ENCODE assay signal across 8 mouse cellular contexts in genomic region chr12:75772424-75773034, GRCm38 (mm10). TPM values are rescaled to one million over a fixed set of nuclear protein-coding genes. Genes with fewer than 3 reads are reported as not detected.
DNase-seq lines count a peak whose midpoint lies in the region; ATAC-seq and TF ChIP-seq lines count a peak whose summit lies in the region.

No protein-coding gene starts in this region.

- H3K27me3 ChIP-seq in forebrain, postnatal 0 days (ENCODE audit: insufficient read depth, low read length): no peaks in the 10 kb centered on the region
- no peaks in the 10 kb centered on the region for H3K27me3 ChIP-seq in forebrain, embryonic 16.5 days (replicated peaks; ENCODE audit: control insufficient read depth, insufficient read depth, low read length)
- no peaks in the 10 kb centered on the region for H3K27me3 ChIP-seq in spleen, adult 2 months (ENCODE audit: control insufficient read depth, insufficient read depth, low read length)

- no peak overlapping the region for H3K27ac ChIP-seq in forebrain, postnatal 0 days (ENCODE audit: low read depth, low read length)
- no peak overlapping the region for H3K27ac ChIP-seq in forebrain, embryonic 16.5 days (ENCODE audit: low read length)
- no peak overlapping the region for H3K27ac ChIP-seq in spleen, adult 2 months (ENCODE audit: insufficient read depth, low read length)

- no peaks in the 10 kb centered on the region for H3K9me3 ChIP-seq in forebrain, postnatal 0 days (ENCODE audit: low read length)
- H3K9me3 ChIP-seq in forebrain, embryonic 16.5 days (ENCODE audit: control insufficient read depth, low read length): no peaks in the 10 kb centered on the region

- peak; percentile 24 for DNase-seq in forebrain, postnatal 0 days
- peak; percentile 81 for DNase-seq in CD4-positive, CD25-positive, alpha-beta regulatory T cell, adult 2 months (ENCODE audit: low read depth, low spot score)
- peak; percentile 21 to 50 for DNase-seq in adrenal gland, postnatal 4 days (ENCODE audit: low spot score in 2 of 2)
- DNase-seq in fibroblast of lung, adult 2 months (ENCODE audit: low read depth): peak; percentile 20
- peak; percentile 83 for DNase-seq in kidney, postnatal 10 days
- peak; percentile 60 for DNase-seq in lung, postnatal 25 days (ENCODE audit: low spot score)
- DNase-seq in spleen, adult 2 months (ENCODE audit: low read depth in 1 of 2, low spot score in 2 of 2): peak; percentile 25 to 63

- WGBS in forebrain, postnatal 0 days: 27% methylated on average over 3 of the region's 3 CpGs
- WGBS in forebrain, embryonic 16.5 days: 26% methylated on average over 3 of the region's 3 CpGs
- WGBS in spleen, adult 2 months: 20% methylated on average over 3 of the region's 3 CpGs

- no peak overlapping the region for H3K4me3 ChIP-seq in forebrain, postnatal 0 days (ENCODE audit: low read depth, low read length)
- no peak overlapping the region for H3K4me3 ChIP-seq in forebrain, embryonic 16.5 days (replicated peaks; ENCODE audit: low read length)
- no peak overlapping the region for H3K4me3 ChIP-seq in spleen, adult 2 months (ENCODE audit: extremely low read depth, insufficient read depth, insufficient read length)

- H3K4me2 ChIP-seq in forebrain, postnatal 0 days (ENCODE audit: low read depth): no peak overlapping the region
- H3K4me2 ChIP-seq in forebrain, embryonic 16.5 days (ENCODE audit: low read length): no peak overlapping the region

- H3K4me1 ChIP-seq in forebrain, postnatal 0 days (ENCODE audit: insufficient read depth): no peaks in the 10 kb centered on the region
- no peaks in the 10 kb centered on the region for H3K4me1 ChIP-seq in forebrain, embryonic 16.5 days (replicated peaks; ENCODE audit: control insufficient read depth, insufficient read depth, low read length)
- H3K4me1 ChIP-seq in spleen, adult 2 months (ENCODE audit: control insufficient read depth, insufficient read depth, insufficient read length): no peaks in the 10 kb centered on the region

- TF ChIP-seq CTCF in forebrain, postnatal 0 days (IDR thresholded peaks at IDR 0.05; ENCODE audit: low read depth): peak; percentile 62
- peak; percentile 66; the same call in 1 of the 2 replicates for TF ChIP-seq CTCF in spleen, adult 2 months (IDR thresholded peaks at IDR 0.05; ENCODE audit: extremely low read depth, insufficient read depth, insufficient read length, insufficient replicate concordance)

- ATAC-seq in forebrain, postnatal 0 days: no peak
- ATAC-seq in forebrain, embryonic 16.5 days: no peak

- H3K9ac ChIP-seq in forebrain, postnatal 0 days: no peak overlapping the region
- no peak overlapping the region for H3K9ac ChIP-seq in forebrain, embryonic 16.5 days (replicated peaks; ENCODE audit: low read depth, low read length)

- H3K36me3 ChIP-seq in forebrain, postnatal 0 days (ENCODE audit: insufficient read depth): no peaks in the 10 kb centered on the region
- no peaks in the 10 kb centered on the region for H3K36me3 ChIP-seq in forebrain, embryonic 16.5 days (ENCODE audit: control insufficient read depth, insufficient read depth)
- H3K36me3 ChIP-seq in spleen, adult 2 months (ENCODE audit: control insufficient read depth, insufficient read depth, low read length): no peaks in the 10 kb centered on the region

- no peak for TF ChIP-seq POLR2A in spleen, adult 2 months (IDR thresholded peaks at IDR 0.05; ENCODE audit: low read depth, low read length)

RNA-seq across cellular contexts. Expression of gene Sgpp1, which starts 37.0 kb away (rescaled TPM):
- 32.5 and 38.7 TPM in 2 replicates for total RNA-seq in forebrain, postnatal 0 days (2014; rRNA removed)
- polyA plus RNA-seq in forebrain, postnatal 0 days (2015; fragmentation: Nextera tagmentation; extraction: Ambion mirVana): 17.4 and 18.8 TPM in 2 replicates
- 14.2 and 16.9 TPM in 2 replicates for polyA plus RNA-seq in forebrain, embryonic 16.5 days (2015; fragmentation: Nextera tagmentation; extraction: Ambion mirVana)
- 10 to 100 TPM; 62.7 to 65.8 TPM for total RNA-seq in adrenal gland, postnatal 4 days (2021)
- 26.0 and 34.9 TPM in 2 replicates for polyA plus RNA-seq in spleen, adult 2 months (2012; rRNA removed)

RNA-seq across cellular contexts. Expression of gene Syne2, which starts 45.4 kb away (rescaled TPM):
- total RNA-seq in forebrain, postnatal 0 days (2014; rRNA removed): 56.2 and 63.5 TPM in 2 replicates
- polyA plus RNA-seq in forebrain, postnatal 0 days (2015; fragmentation: Nextera tagmentation; extraction: Ambion mirVana): 21.0 and 27.0 TPM in 2 replicates
- 107 and 110 TPM in 2 replicates for polyA plus RNA-seq in forebrain, embryonic 16.5 days (2015; fragmentation: Nextera tagmentation; extraction: Ambion mirVana)
- total RNA-seq in adrenal gland, postnatal 4 days (2021): 10 to 100 TPM; 60.1 to 74.7 TPM
- 14.3 and 14.7 TPM in 2 replicates for polyA plus RNA-seq in spleen, adult 2 months (2012; rRNA removed)

Comparison
In these comparisons a context has a peak if more than half of its experiments do, and no peak if none do; other contexts are left out.
1. DNase-seq: peak in every context shown above with its lines; median percentile 83 in kidney, postnatal 10 days; 81 in CD4-positive, CD25-positive, alpha-beta regulatory T cell, adult 2 months; 60 in lung, postnatal 25 days; 44 in spleen, adult 2 months; 36 in adrenal gland, postnatal 4 days; 24 in forebrain, postnatal 0 days; 20 in fibroblast of lung, adult 2 months.